Comparison of ENCODE assay signal across 9 mouse cellular contexts in genomic region chr11:95402196-95402595, GRCm38 (mm10). TPM values are rescaled to one million over a fixed set of nuclear protein-coding genes. Genes with fewer than 3 reads are reported as not detected.
DNase-seq lines count a peak whose midpoint lies in the region; ATAC-seq lines count a peak whose summit lies in the region.
"Had no signal": no experiment of that assay in that cellular context is flagged by ENCODE, and none has a peak within 500 bp of the region (broad histone marks: within the 10 kb centered on the region; RNA-seq: fewer than 3 reads in every experiment).

No protein-coding gene starts in this region.

- DNase-seq in kidney, postnatal 10 days: no peak
- peak; percentile 62 for DNase-seq in adrenal gland, postnatal 14 days
- DNase-seq in cerebellum, postnatal 10 days: peak; percentile 93 to 95
- peak; percentile 48 to 50 for DNase-seq in heart, postnatal 10 days
- no peak for DNase-seq in layer of hippocampus, adult 18-20 months (ENCODE audit: low spot score in 2 of 2)
- DNase-seq in frontal cortex, postnatal 14 days (ENCODE audit: low spot score in 2 of 2): no peak
- no peak for DNase-seq in gastrocnemius, postnatal 4 days (ENCODE audit: low spot score in 2 of 2)

- H3K4me2 ChIP-seq in kidney, embryonic 14.5 days (replicated peaks; ENCODE audit: low read depth, low read length): no peak overlapping the region
- H3K4me2 ChIP-seq: liver, embryonic 15.5 days had no signal

- peak; percentile 71 for ATAC-seq in kidney, embryonic 14.5 days (ENCODE audit: low FRiP score, low TSS enrichment)

- 15% methylated on average over 5 of the region's 5 CpGs for WGBS in kidney, embryonic 14.5 days

- H3K4me3 ChIP-seq in kidney, embryonic 14.5 days (ENCODE audit: low read length): no peak overlapping the region
- H3K4me3 ChIP-seq: liver, embryonic 15.5 days had no signal

- H3K9me3 ChIP-seq in kidney, embryonic 14.5 days (ENCODE audit: control insufficient read depth, low read length): no peaks in the 10 kb centered on the region
- H3K9me3 ChIP-seq: liver, embryonic 15.5 days had no signal

- no peaks in the 10 kb centered on the region for H3K27me3 ChIP-seq in kidney, embryonic 14.5 days (ENCODE audit: control insufficient read depth, insufficient read depth, low read length)

- H3K27ac ChIP-seq in kidney, embryonic 14.5 days (ENCODE audit: low read depth, low read length): 0 out of 2 replicates have a peak overlapping the region, but pooled peaks have one; percentile 3
- H3K27ac ChIP-seq: liver, embryonic 15.5 days had no signal

- H3K9ac ChIP-seq in kidney, embryonic 14.5 days (ENCODE audit: low read depth, low read length): no peak overlapping the region
- H3K9ac ChIP-seq: liver, embryonic 15.5 days had no signal

- H3K36me3 ChIP-seq in kidney, embryonic 14.5 days (ENCODE audit: control insufficient read depth, insufficient read depth, low read length): no peaks in the 10 kb centered on the region
- H3K36me3 ChIP-seq: liver, embryonic 15.5 days had no signal

- H3K4me1 ChIP-seq in kidney, embryonic 14.5 days (ENCODE audit: control insufficient read depth, insufficient read depth, low read length): 0 out of 2 replicates have a peak, but pooled peaks cover 3% of the 10 kb centered on the region
- H3K4me1 ChIP-seq: liver, embryonic 15.5 days had no signal

- intact Hi-C loops in heart, postnatal 10 days (cut with DNase I): no loop called here

RNA-seq across cellular contexts. Expression of gene Spop, which starts 11.7 kb away (rescaled TPM):
- 71.4 and 112 TPM in 2 replicates for polyA plus RNA-seq in kidney, embryonic 14.5 days (2014; fragmentation: Nextera tagmentation; extraction: Ambion mirVana)
- total RNA-seq in adrenal gland, postnatal 14 days (2021): 110 and 123 TPM in 2 replicates
- total RNA-seq in heart, postnatal 10 days (2021): 100 to 1,000 TPM; 132 to 136 TPM
- 100 to 1,000 TPM; 174 to 181 TPM for total RNA-seq in layer of hippocampus, adult 18-20 months (2021)
- 100 to 1,000 TPM; 191 to 194 TPM for total RNA-seq in gastrocnemius, postnatal 4 days (2021)

RNA-seq across cellular contexts. Expression of gene Slc35b1, which starts 17.7 kb away (rescaled TPM):
- 94.4 and 111 TPM in 2 replicates for polyA plus RNA-seq in kidney, embryonic 14.5 days (2014; fragmentation: Nextera tagmentation; extraction: Ambion mirVana)
- total RNA-seq in adrenal gland, postnatal 14 days (2021): 51.0 and 62.2 TPM in 2 replicates
- 10 to 100 TPM; 51.0 to 52.8 TPM for total RNA-seq in heart, postnatal 10 days (2021)
- total RNA-seq in layer of hippocampus, adult 18-20 months (2021): 10 to 100 TPM; 58.5 to 68.8 TPM
- total RNA-seq in gastrocnemius, postnatal 4 days (2021): 10 to 100 TPM; 47.4 to 49.3 TPM

Comparison
In these comparisons a context has a peak if more than half of its experiments do, and no peak if none do; other contexts are left out.
1. DNase-seq: peak in adrenal gland, postnatal 14 days (single experiment), cerebellum, postnatal 10 days (2 of 2) and heart, postnatal 10 days (2 of 2); none in kidney, postnatal 10 days (single experiment), layer of hippocampus, adult 18-20 months (0 of 2), frontal cortex, postnatal 14 days (0 of 2) and gastrocnemius, postnatal 4 days (0 of 2).